Mouse (Mus musculus): Measurements from ENCODE around the gene Rhoh. TPM values are rescaled to one million over a fixed set of nuclear protein-coding genes. Genes with fewer than 3 reads are reported as not detected.

Rhoh gene
- polyA plus RNA-seq (2015; fragmentation: Illumina TruSeq; extraction: RNeasy Lipid Tissue Mini Kit (QIAGEN cat#74804); ENCODE audit: insufficient read depth, low replicate concordance): 58.2 TPM

GRCm38 (mm10) chr5:65861154-65861944 lies at the start of gene Rhoh:
Gene Rhoh, plus strand, starts transcription at chr5:65861213.

GRCm38 (mm10) chr5:65934783-65935182 lies 73.8 kb downstream of the Rhoh start, which contains the start of gene Chrna9:
Gene Chrna9, plus strand, starts transcription at chr5:65934921.

Other genes starting within 250 kb of the Rhoh start
- gene Pds5a, start 162.9 kb upstream of the Rhoh start, polyA plus RNA-seq (2015; fragmentation: Illumina TruSeq; extraction: RNeasy Lipid Tissue Mini Kit (QIAGEN cat#74804); ENCODE audit: insufficient read depth, low replicate concordance): 231 TPM
- 46.0 TPM for gene N4bp2, start 97.7 kb upstream of the Rhoh start, polyA plus RNA-seq (2015; fragmentation: Illumina TruSeq; extraction: RNeasy Lipid Tissue Mini Kit (QIAGEN cat#74804); ENCODE audit: insufficient read depth, low replicate concordance)
- gene Chrna9, start 73.7 kb downstream of the Rhoh start, polyA plus RNA-seq (2015; fragmentation: Illumina TruSeq; extraction: RNeasy Lipid Tissue Mini Kit (QIAGEN cat#74804); ENCODE audit: insufficient read depth, low replicate concordance): 1.1 TPM
- gene 9130230L23Rik, start 143.1 kb downstream of the Rhoh start, polyA plus RNA-seq (2015; fragmentation: Illumina TruSeq; extraction: RNeasy Lipid Tissue Mini Kit (QIAGEN cat#74804); ENCODE audit: insufficient read depth, low replicate concordance): 0.19 TPM